Mouse (Mus musculus) heart, embryonic 15.5 days (tissue): ENCODE results near the gene Ctdnep1. TPM values are rescaled to one million over a fixed set of nuclear protein-coding genes. Genes with fewer than 3 reads are reported as not detected.

ENCODE experiments used
- ATAC-seq: fragments of 200-750 bp; cut with Nextera tagmentation; replicated peaks from 2 replicates; pipeline ENCODE4 v1.8.0; 2017; ENCODE audit warnings: low read depth, moderate TSS enrichment; ENCODE audit not compliant: insufficient number of reproducible peaks, insufficient read depth, low FRiP score
- H3K27ac ChIP-seq: fragments of 300-500 bp; sonication (generic); 2 replicates; pipeline ENCODE4 v1.5.1; 2015; ENCODE audit warnings: mild to moderate bottlenecking, inconsistent platforms
- H3K27me3 ChIP-seq: fragments of 300-500 bp; sonication (generic); 2 replicates; pipeline ENCODE4 v1.6.1; 2015; ENCODE audit warnings: inconsistent platforms
- H3K36me3 ChIP-seq: fragments of 300-500 bp; sonication (generic); 2 replicates; pipeline ENCODE4 v1.6.1; 2015; ENCODE audit warnings: mild to moderate bottlenecking, inconsistent platforms
- H3K4me1 ChIP-seq: fragments of 300-500 bp; sonication (generic); replicated peaks from 2 replicates; pipeline ENCODE4 v1.6.1; 2015; ENCODE audit warnings: inconsistent platforms
- H3K4me2 ChIP-seq: fragments of 300-500 bp; sonication (generic); 2 replicates; pipeline ENCODE4 v1.6.1; 2015; ENCODE audit warnings: inconsistent platforms, mild to moderate bottlenecking, moderate library complexity
- H3K4me3 ChIP-seq: fragments of 300-500 bp; sonication (generic); 2 replicates; pipeline ENCODE4 v1.5.1; 2015; ENCODE audit warnings: mild to moderate bottlenecking, inconsistent platforms
- H3K9ac ChIP-seq: fragments of 300-500 bp; sonication (generic); 2 replicates; pipeline ENCODE4 v1.6.1; 2015; ENCODE audit warnings: mild to moderate bottlenecking, inconsistent platforms
- H3K9me3 ChIP-seq: fragments of 300-500 bp; sonication (generic); replicated peaks from 2 replicates; pipeline ENCODE4 v1.6.1; 2016; ENCODE audit warnings: inconsistent platforms
- WGBS: fragments of 180-500 bp; shearing (Covaris S2); methylation state at CpG from one replicate; pipeline ENCODE4 v1.1.7; 2015; ENCODE audit warnings: mixed read lengths; 5-methylcytosine and 5-hydroxymethylcytosine counted together
- polyA plus RNA-seq: library from polyadenylated mRNA; unstranded; fragments of >200 nt; fragmentation: Nextera tagmentation; extraction: Ambion mirVana; gene quantifications from 2 replicates; pipeline ENCODE4 v1.2.1, GENCODE M21; 2015

The Ctdnep1 gene
- polyA plus RNA-seq, 1 experiment from 2014 or later = 19.9 TPM

- no peak for ATAC-seq
- Histone ChIP-seq H3K4me2 (no peak overlapping the region), H3K4me3 (0 out of 2 replicates have a peak overlapping the region, but pooled peaks have one; percentile 96), H3K9me3 (no peaks in the 10 kb centered on the region), H3K4me1 (peaks cover 56% of the 10 kb centered on the region), H3K36me3 (peaks cover 28% of the 10 kb centered on the region), H3K27ac (no peak overlapping the region), H3K9ac (no peak overlapping the region), H3K27me3 (no peaks in the 10 kb centered on the region)
- 88% methylated on average over 27 of the region's 27 CpGs for WGBS
Observed at GRCm38 (mm10) chr11:69998567-69999491, 17.9 kb downstream of the Ctdnep1 start.

DNA sequence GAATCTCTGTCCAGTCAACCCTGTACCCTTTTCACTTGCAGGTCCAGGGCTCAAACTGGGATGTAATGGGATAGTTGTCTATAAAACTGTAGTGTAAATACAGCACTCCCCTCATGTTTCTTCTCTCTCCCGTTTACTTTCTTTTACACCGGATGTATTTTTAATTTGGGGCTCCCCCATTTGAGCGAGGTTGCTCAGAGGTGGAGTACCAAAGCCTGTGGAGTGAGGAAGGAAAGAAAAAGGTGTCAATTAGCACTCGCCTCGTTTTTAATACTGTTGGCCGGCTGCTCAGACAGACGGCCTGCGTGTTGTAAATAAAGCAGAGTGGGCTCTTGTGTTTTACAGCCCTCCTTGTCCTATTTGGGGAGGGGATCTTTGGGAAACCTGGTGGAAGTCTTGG, 18.7 kb downstream of the Ctdnep1 start:
- H3K36me3 ChIP-seq = peaks cover 19% of the 10 kb centered on the region
- no peak overlapping the region; the same call in 1 of the 2 replicates for H3K4me2 ChIP-seq
- H3K4me3 ChIP-seq = 0 out of 2 replicates have a peak overlapping the region, but pooled peaks have one; percentile 81
- WGBS = 80% methylated on average over 8 of the region's 8 CpGs
- no peak overlapping the region for H3K9ac ChIP-seq
- H3K27ac ChIP-seq = peak overlapping the region; percentile 96
- H3K4me1 ChIP-seq = peaks cover 53% of the 10 kb centered on the region
- no peak for ATAC-seq
- H3K9me3 ChIP-seq = no peaks in the 10 kb centered on the region
- H3K27me3 ChIP-seq = no peaks in the 10 kb centered on the region

DNA sequence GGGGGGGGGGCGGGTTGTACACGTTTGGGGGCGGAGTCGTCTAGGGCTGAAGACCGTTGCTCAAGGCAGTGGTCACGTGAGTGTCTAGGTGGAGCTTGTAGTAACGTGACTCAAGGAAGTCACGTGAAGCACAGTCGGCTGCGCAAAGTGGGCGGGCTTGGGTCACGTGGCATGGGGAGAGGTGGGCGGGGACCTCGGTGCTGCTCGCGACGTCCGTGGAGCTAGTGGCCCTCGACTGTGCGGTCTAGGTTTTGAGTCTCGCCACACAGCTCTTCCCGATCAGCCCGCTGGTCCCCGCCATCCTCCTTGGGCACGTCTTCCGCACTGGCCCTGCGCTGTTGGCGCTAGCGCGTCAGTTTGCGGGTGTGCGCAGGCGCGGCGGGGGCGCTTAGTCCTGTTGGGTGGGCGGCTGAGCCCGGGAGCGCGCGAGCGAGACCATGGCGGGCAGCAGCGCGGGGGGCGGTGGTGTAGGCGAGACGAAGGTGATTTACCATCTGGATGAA, 19.5 kb downstream of the Ctdnep1 start, which contains the start of gene Dvl2:
Dvl2 (plus strand) TSS at position 200 of the 503 bp plus-strand sequence.
- H3K36me3 ChIP-seq = peaks cover 23% of the 10 kb centered on the region
- WGBS = under 1% methylated on average over 46 of the region's 48 CpGs
- H3K4me2 ChIP-seq = peak within 1 kb of the TSS; percentile 86
- H3K4me1 ChIP-seq = peaks cover 51% of the 10 kb centered on the region
- peak within 1 kb of the TSS; percentile 90 for H3K9ac ChIP-seq
- H3K9me3 ChIP-seq = no peaks in the 10 kb centered on the region
- peak within 1 kb of the TSS; percentile 96 for H3K27ac ChIP-seq
- no peaks in the 10 kb centered on the region for H3K27me3 ChIP-seq
- peak within 1 kb of the TSS; percentile 81 for H3K4me3 ChIP-seq
- ATAC-seq = peak; percentile 53

GRCm38 (mm10) chr11:70001159-70001558, 20.2 kb downstream of the Ctdnep1 start:
- no peaks in the 10 kb centered on the region for H3K27me3 ChIP-seq
- ATAC-seq = no peak
- peaks cover 51% of the 10 kb centered on the region for H3K4me1 ChIP-seq
- WGBS = 7% methylated on average over 8 of the region's 8 CpGs
- peak overlapping the region; percentile 96 for H3K27ac ChIP-seq
- H3K36me3 ChIP-seq = peaks cover 30% of the 10 kb centered on the region
- H3K4me3 ChIP-seq = peak overlapping the region; percentile 81
- H3K9me3 ChIP-seq = no peaks in the 10 kb centered on the region
- H3K9ac ChIP-seq = peak overlapping the region; percentile 90
- peak overlapping the region; percentile 86 for H3K4me2 ChIP-seq

- Histone ChIP-seq H3K4me2 (peak overlapping the region; percentile 86), H3K9me3 (no peaks in the 10 kb centered on the region), H3K27me3 (no peaks in the 10 kb centered on the region), H3K4me3 (peak overlapping the region; percentile 81), H3K27ac (no peak overlapping the region), H3K9ac (no peak overlapping the region), H3K4me1 (peaks cover 51% of the 10 kb centered on the region), H3K36me3 (peaks cover 37% of the 10 kb centered on the region)
- no peak for ATAC-seq
Observed at GRCm38 (mm10) chr11:70001865-70002264, 20.9 kb downstream of the Ctdnep1 start.

DNA sequence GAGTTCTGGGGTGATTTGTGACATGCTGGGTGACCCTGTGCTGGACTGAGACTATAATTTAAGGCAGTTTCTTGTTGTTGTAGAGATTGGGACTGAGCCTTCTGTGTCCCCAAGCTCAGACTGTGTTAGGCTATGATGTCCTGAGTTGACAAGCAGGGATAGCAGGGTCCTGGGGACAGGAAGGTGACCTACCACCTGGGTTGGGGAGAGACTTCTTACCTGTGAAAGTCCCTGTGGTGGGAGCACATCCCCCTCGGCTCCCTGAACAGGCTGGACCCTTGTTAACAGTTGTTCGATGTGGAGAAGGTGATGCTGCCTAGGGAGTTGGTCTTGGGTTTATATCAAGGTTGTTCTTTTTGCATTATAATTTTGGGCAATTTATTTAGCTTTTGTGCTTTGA, 21.5 kb downstream of the Ctdnep1 start:
- Histone ChIP-seq H3K27ac (no peak overlapping the region), H3K9ac (no peak overlapping the region), H3K4me3 (peak overlapping the region; percentile 81; the same call in 1 of the 2 replicates), H3K4me2 (peak overlapping the region; percentile 86; the same call in 1 of the 2 replicates), H3K9me3 (no peaks in the 10 kb centered on the region), H3K27me3 (no peaks in the 10 kb centered on the region), H3K4me1 (peaks cover 49% of the 10 kb centered on the region), H3K36me3 (peaks cover 43% of the 10 kb centered on the region)
- WGBS = 87% methylated on average over 2 of the region's 2 CpGs
- no peak for ATAC-seq

- Histone ChIP-seq H3K9me3 (no peaks in the 10 kb centered on the region), H3K27ac (no peak overlapping the region), H3K27me3 (no peaks in the 10 kb centered on the region), H3K9ac (no peak overlapping the region), H3K4me1 (peaks cover 31% of the 10 kb centered on the region), H3K4me3 (no peak overlapping the region), H3K36me3 (peaks cover 55% of the 10 kb centered on the region), H3K4me2 (no peak overlapping the region)
- no peak for ATAC-seq
- 63% methylated on average over 5 of the region's 5 CpGs for WGBS
Observed at GRCm38 (mm10) chr11:70005521-70005920, 24.6 kb downstream of the Ctdnep1 start.

GRCm38 (mm10) chr11:70010033-70010432, 29.1 kb downstream of the Ctdnep1 start:
- ATAC-seq = no peak
- H3K4me3 ChIP-seq = no peak overlapping the region
- H3K4me2 ChIP-seq = no peak overlapping the region
- H3K27ac ChIP-seq = no peak overlapping the region
- 86% methylated on average over 6 of the region's 6 CpGs for WGBS
- no peak overlapping the region for H3K9ac ChIP-seq
- no peaks in the 10 kb centered on the region for H3K27me3 ChIP-seq
- peaks cover 13% of the 10 kb centered on the region for H3K4me1 ChIP-seq
- no peaks in the 10 kb centered on the region for H3K9me3 ChIP-seq
- peaks cover 90% of the 10 kb centered on the region for H3K36me3 ChIP-seq

DNA sequence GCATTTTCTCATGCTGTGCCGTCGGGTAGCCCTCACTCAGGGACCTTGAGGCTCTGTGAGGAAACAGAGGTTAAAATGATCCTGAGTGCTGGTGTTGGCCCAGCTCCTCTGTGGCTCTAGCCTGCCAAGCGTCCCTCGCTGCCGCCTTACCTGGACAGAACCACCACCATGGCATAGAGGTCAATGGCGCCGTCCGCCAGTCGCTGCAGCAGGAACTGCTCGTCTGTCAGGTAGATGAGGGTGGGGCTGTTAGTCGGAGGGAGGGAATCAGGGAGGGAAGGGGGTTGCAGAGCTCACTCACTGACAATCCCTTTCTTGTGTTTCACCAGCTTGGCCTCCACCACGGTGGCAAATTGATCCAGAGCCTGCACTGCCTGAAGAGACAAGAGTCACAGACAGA, 29.6 kb downstream of the Ctdnep1 start:
- no peak for ATAC-seq
- Histone ChIP-seq H3K27me3 (no peaks in the 10 kb centered on the region), H3K36me3 (peaks cover 85% of the 10 kb centered on the region), H3K27ac (no peak overlapping the region), H3K9ac (no peak overlapping the region), H3K4me2 (no peak overlapping the region), H3K4me1 (peaks cover 16% of the 10 kb centered on the region), H3K4me3 (no peak overlapping the region), H3K9me3 (no peaks in the 10 kb centered on the region)
- WGBS = 85% methylated on average over 12 of the region's 12 CpGs

DNA sequence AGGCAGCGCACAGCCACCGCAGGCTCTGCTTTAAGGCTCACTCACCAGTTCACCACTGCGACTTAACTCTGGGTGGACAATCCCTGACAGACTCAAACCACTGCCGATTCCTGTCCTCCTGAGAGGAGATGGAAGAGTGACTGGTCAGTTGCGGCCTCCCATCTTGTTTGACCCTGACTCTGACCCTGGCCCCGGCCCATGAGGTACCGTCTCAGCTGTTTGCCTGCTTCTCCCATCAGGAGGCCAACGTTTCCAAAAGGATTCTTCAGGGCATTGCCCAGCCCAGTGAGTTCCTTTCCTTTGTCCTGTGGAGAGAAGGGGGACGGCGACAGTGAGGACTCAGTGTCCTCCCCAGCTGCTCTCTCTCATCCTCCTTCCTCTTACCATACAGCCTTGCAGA, 30.0 kb downstream of the Ctdnep1 start:
- no peak overlapping the region for H3K4me3 ChIP-seq
- H3K9ac ChIP-seq = no peak overlapping the region
- peaks cover 80% of the 10 kb centered on the region for H3K36me3 ChIP-seq
- no peaks in the 10 kb centered on the region for H3K27me3 ChIP-seq
- H3K27ac ChIP-seq = no peak overlapping the region
- H3K9me3 ChIP-seq = no peaks in the 10 kb centered on the region
- no peak overlapping the region for H3K4me2 ChIP-seq
- H3K4me1 ChIP-seq = peaks cover 16% of the 10 kb centered on the region
- ATAC-seq = no peak
- WGBS = 87% methylated on average over 10 of the region's 10 CpGs

GRCm38 (mm10) chr11:70012931-70013330, 32.0 kb downstream of the Ctdnep1 start:
- Histone ChIP-seq H3K9ac (no peak overlapping the region), H3K4me3 (no peak overlapping the region), H3K27me3 (no peaks in the 10 kb centered on the region), H3K4me2 (no peak overlapping the region), H3K36me3 (peaks cover 61% of the 10 kb centered on the region), H3K4me1 (peaks cover 24% of the 10 kb centered on the region), H3K9me3 (no peaks in the 10 kb centered on the region), H3K27ac (no peak overlapping the region)
- no peak for ATAC-seq
- 81% methylated on average over 9 of the region's 9 CpGs for WGBS
